Mouse (Mus musculus): ENCODE results near the gene Ier5l. TPM values are rescaled to one million over a fixed set of nuclear protein-coding genes. Genes with fewer than 3 reads are reported as not detected.
A peak's percentile ranks its signal among the peaks of the same experiment; 100 is the strongest.

The Ier5l gene
- polyA plus RNA-seq, 1 experiment: 9.9 TPM

GRCm38 (mm10) chr2:30475457-30475856 lies 1.4 kb upstream of the Ier5l start:
- 98% methylated on average over 7 of the region's 7 CpGs for WGBS
- DNase-seq: no peak
- TF ChIP-seq POLR2A (IDR thresholded peaks at IDR 0.05; ENCODE audit: low read depth, low read length) (no peak), CTCF (conservative IDR thresholded peaks at IDR 0.05; ENCODE audit: insufficient read depth, insufficient read length, low read depth, low read length) (no peak)
- Histone ChIP-seq H3K36me3 (ENCODE audit: control insufficient read depth, insufficient read depth, low read length) (no peaks in the 10 kb centered on the region), H3K27ac (ENCODE audit: insufficient read depth, low read depth, low read length) (no peak overlapping the region), H3K27me3 (replicated peaks; ENCODE audit: control insufficient read depth, insufficient read depth, low read length) (no peaks in the 10 kb centered on the region), H3K4me1 (ENCODE audit: control insufficient read depth, insufficient read depth, low read length) (peaks cover 8% of the 10 kb centered on the region; the same call in 1 of the 2 replicates), H3K4me3 (ENCODE audit: insufficient read depth, low read depth, low read length) (no peak overlapping the region)

GRCm38 (mm10) chr2:30474776-30475175 lies 757 bp upstream of the Ier5l start:
- no peaks in the 10 kb centered on the region for H3K36me3 ChIP-seq (ENCODE audit: control insufficient read depth, insufficient read depth, low read length)
- peaks cover 8% of the 10 kb centered on the region; the same call in 1 of the 2 replicates for H3K4me1 ChIP-seq (ENCODE audit: control insufficient read depth, insufficient read depth, low read length)
- TF ChIP-seq POLR2A (IDR thresholded peaks at IDR 0.05; ENCODE audit: low read depth, low read length): no peak
- TF ChIP-seq CTCF (conservative IDR thresholded peaks at IDR 0.05; ENCODE audit: insufficient read depth, insufficient read length, low read depth, low read length): no peak
- no peaks in the 10 kb centered on the region for H3K27me3 ChIP-seq (replicated peaks; ENCODE audit: control insufficient read depth, insufficient read depth, low read length)
- DNase-seq: no peak
- H3K27ac ChIP-seq (ENCODE audit: insufficient read depth, low read depth, low read length): no peak overlapping the region
- WGBS: 54% methylated on average over 4 of the region's 4 CpGs
- H3K4me3 ChIP-seq (ENCODE audit: insufficient read depth, low read depth, low read length): no peak overlapping the region

GRCm38 (mm10) chr2:30473431-30474031 lies 488 bp downstream of the Ier5l start:
- Histone ChIP-seq H3K27ac (ENCODE audit: insufficient read depth, low read depth, low read length) (peak overlapping the region; percentile 99), H3K4me3 (ENCODE audit: insufficient read depth, low read depth, low read length) (peak overlapping the region; percentile 96), H3K36me3 (ENCODE audit: control insufficient read depth, insufficient read depth, low read length) (no peaks in the 10 kb centered on the region), H3K4me1 (ENCODE audit: control insufficient read depth, insufficient read depth, low read length) (peaks cover 8% of the 10 kb centered on the region; the same call in 1 of the 2 replicates), H3K27me3 (replicated peaks; ENCODE audit: control insufficient read depth, insufficient read depth, low read length) (no peaks in the 10 kb centered on the region)
- TF ChIP-seq POLR2A (IDR thresholded peaks at IDR 0.05; ENCODE audit: low read depth, low read length) (no peak), CTCF (conservative IDR thresholded peaks at IDR 0.05; ENCODE audit: insufficient read depth, insufficient read length, low read depth, low read length) (no peak)
- peak; percentile 68 for DNase-seq
- WGBS: 9% methylated on average over 79 of the region's 80 CpGs

GRCm38 (mm10) chr2:30472731-30473351 lies 1.2 kb downstream of the Ier5l start:
- peak overlapping the region; percentile 96 for H3K4me3 ChIP-seq (ENCODE audit: insufficient read depth, low read depth, low read length)
- peak; percentile 61 for DNase-seq
- H3K27ac ChIP-seq (ENCODE audit: insufficient read depth, low read depth, low read length): peak overlapping the region; percentile 99
- H3K4me1 ChIP-seq (ENCODE audit: control insufficient read depth, insufficient read depth, low read length): peaks cover 8% of the 10 kb centered on the region; the same call in 1 of the 2 replicates
- TF ChIP-seq POLR2A (IDR thresholded peaks at IDR 0.05; ENCODE audit: low read depth, low read length) (no peak), CTCF (conservative IDR thresholded peaks at IDR 0.05; ENCODE audit: insufficient read depth, insufficient read length, low read depth, low read length) (no peak)
- WGBS: under 1% methylated on average over 60 of the region's 60 CpGs
- no peaks in the 10 kb centered on the region for H3K36me3 ChIP-seq (ENCODE audit: control insufficient read depth, insufficient read depth, low read length)
- H3K27me3 ChIP-seq (replicated peaks; ENCODE audit: control insufficient read depth, insufficient read depth, low read length): no peaks in the 10 kb centered on the region

- H3K4me3 ChIP-seq (ENCODE audit: insufficient read depth, low read depth, low read length): peak overlapping the region; percentile 96
- DNase-seq: peak; percentile 97
- WGBS: under 1% methylated on average over 44 of the region's 51 CpGs
- no peaks in the 10 kb centered on the region for H3K27me3 ChIP-seq (replicated peaks; ENCODE audit: control insufficient read depth, insufficient read depth, low read length)
- peaks cover 8% of the 10 kb centered on the region; the same call in 1 of the 2 replicates for H3K4me1 ChIP-seq (ENCODE audit: control insufficient read depth, insufficient read depth, low read length)
- peak overlapping the region; percentile 99 for H3K27ac ChIP-seq (ENCODE audit: insufficient read depth, low read depth, low read length)
- H3K36me3 ChIP-seq (ENCODE audit: control insufficient read depth, insufficient read depth, low read length): no peaks in the 10 kb centered on the region
- no peak for TF ChIP-seq POLR2A (IDR thresholded peaks at IDR 0.05; ENCODE audit: low read depth, low read length)
- no peak for TF ChIP-seq CTCF (conservative IDR thresholded peaks at IDR 0.05; ENCODE audit: insufficient read depth, insufficient read length, low read depth, low read length)
Measured at GRCm38 (mm10) chr2:30471795-30472720, 2.0 kb downstream of the Ier5l start.

- H3K4me1 ChIP-seq (ENCODE audit: control insufficient read depth, insufficient read depth, low read length): peaks cover 8% of the 10 kb centered on the region; the same call in 1 of the 2 replicates
- DNase-seq: no peak
Measured at GRCm38 (mm10) chr2:30471051-30471450, 3.0 kb downstream of the Ier5l start.

More at GRCm38 (mm10) chr2:30471051-30471450, 3.0 kb downstream of the Ier5l start:
- no peaks in the 10 kb centered on the region for H3K36me3 ChIP-seq (ENCODE audit: control insufficient read depth, insufficient read depth, low read length)
- 30% methylated on average over 8 of the region's 8 CpGs for WGBS
- no peak for TF ChIP-seq CTCF (conservative IDR thresholded peaks at IDR 0.05; ENCODE audit: insufficient read depth, insufficient read length, low read depth, low read length)
- TF ChIP-seq POLR2A (IDR thresholded peaks at IDR 0.05; ENCODE audit: low read depth, low read length): no peak
- no peak overlapping the region for H3K4me3 ChIP-seq (ENCODE audit: insufficient read depth, low read depth, low read length)
- peak overlapping the region; percentile 86 for H3K27ac ChIP-seq (ENCODE audit: insufficient read depth, low read depth, low read length)
- no peaks in the 10 kb centered on the region for H3K27me3 ChIP-seq (replicated peaks; ENCODE audit: control insufficient read depth, insufficient read depth, low read length)
